Mouse (Mus musculus) stomach, embryonic 15.5 days (tissue): ENCODE measurements around the gene Traf1. TPM values are rescaled to one million over a fixed set of nuclear protein-coding genes. Genes with fewer than 3 reads are reported as not detected.

Experiments
- ATAC-seq: fragments of 200-750 bp; cut with Nextera tagmentation; 2 replicates; pipeline ENCODE4 v1.8.0; 2017; ENCODE audit warnings: low read depth, moderate number of reproducible peaks, moderate TSS enrichment; ENCODE audit not compliant: insufficient read depth, low FRiP score
- H3K27ac ChIP-seq: fragments of 300-500 bp; sonication (generic); 2 replicates; pipeline ENCODE4 v1.5.1; 2015; ENCODE audit warnings: mild to moderate bottlenecking, inconsistent platforms
- H3K27me3 ChIP-seq: fragments of 300-500 bp; sonication (generic); replicated peaks from 2 replicates; pipeline ENCODE4 v1.6.1; 2015; ENCODE audit warnings: inconsistent platforms
- H3K36me3 ChIP-seq: fragments of 300-500 bp; sonication (generic); 2 replicates; pipeline ENCODE4 v1.6.1; 2015; ENCODE audit warnings: inconsistent platforms
- H3K4me1 ChIP-seq: fragments of 300-500 bp; sonication (generic); 2 replicates; pipeline ENCODE4 v1.6.1; 2015; ENCODE audit warnings: inconsistent platforms
- H3K4me2 ChIP-seq: fragments of 300-500 bp; sonication (generic); 2 replicates; pipeline ENCODE4 v1.6.1; 2015; ENCODE audit warnings: mild to moderate bottlenecking, inconsistent platforms
- H3K4me3 ChIP-seq: fragments of 300-500 bp; sonication (generic); replicated peaks from 2 replicates; pipeline ENCODE4 v1.5.1; 2015; ENCODE audit warnings: inconsistent platforms
- H3K9ac ChIP-seq: fragments of 300-500 bp; sonication (generic); 2 replicates; pipeline ENCODE4 v1.6.1; 2015; ENCODE audit warnings: inconsistent platforms
- H3K9me3 ChIP-seq: fragments of 300-500 bp; sonication (generic); 2 replicates; pipeline ENCODE4 v1.6.1; 2016; ENCODE audit warnings: inconsistent platforms
- WGBS: fragments of 180-500 bp; shearing (Covaris S2); methylation state at CpG from one replicate; pipeline ENCODE4 v1.1.7; 2015; 5-methylcytosine and 5-hydroxymethylcytosine counted together
- polyA plus RNA-seq: library from polyadenylated mRNA; unstranded; fragments of >200 nt; fragmentation: Nextera tagmentation; extraction: Ambion mirVana; gene quantifications from 2 replicates; pipeline ENCODE4 v1.2.1, GENCODE M21; 2015

Traf1 gene
- 3.2 and 4.3 TPM in 2 replicates for polyA plus RNA-seq

DNA sequence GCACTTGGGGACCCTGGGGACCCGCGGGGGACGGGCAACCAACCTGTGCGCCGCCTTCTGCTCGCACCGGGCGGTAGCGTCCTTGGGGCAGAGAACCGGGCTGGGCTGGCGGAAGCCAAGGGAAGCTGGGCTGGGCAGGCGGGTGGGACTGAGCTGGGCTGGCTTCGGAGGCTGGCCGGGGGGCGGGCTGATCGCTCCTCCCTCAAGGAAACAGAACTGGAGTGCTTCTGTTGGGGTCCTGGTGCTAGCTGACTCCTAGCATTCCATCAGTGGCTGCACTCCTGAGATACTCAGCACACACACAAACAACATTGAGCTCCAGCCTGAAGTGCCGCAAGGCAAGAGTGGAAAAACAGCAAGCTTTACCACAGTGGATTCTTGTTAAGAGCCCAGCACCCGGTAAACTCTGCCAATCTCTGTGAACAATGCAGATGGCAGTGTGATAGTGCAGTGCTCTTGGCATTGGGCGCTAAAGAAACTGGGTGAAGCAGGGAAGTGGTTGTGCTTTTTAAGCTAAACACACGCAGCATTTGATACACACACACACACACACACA lies at the start of gene Traf1:
TSS of gene Traf1 (minus strand) at position 292 of the 556 bp plus-strand sequence.
- WGBS = 8% methylated on average over 20 of the region's 20 CpGs
- Histone ChIP-seq H3K9me3 (no peaks in the 10 kb centered on the region), H3K27ac (no peak within 1 kb of the TSS), H3K36me3 (no peaks in the 10 kb centered on the region), H3K4me2 (peak within 1 kb of the TSS; percentile 71), H3K9ac (peak within 1 kb of the TSS; percentile 26; the same call in 1 of the 2 replicates), H3K4me1 (peaks cover 13% of the 10 kb centered on the region; the same call in 1 of the 2 replicates), H3K4me3 (peak within 1 kb of the TSS; percentile 30), H3K27me3 (no peaks in the 10 kb centered on the region)
- ATAC-seq = peak; percentile 65

DNA sequence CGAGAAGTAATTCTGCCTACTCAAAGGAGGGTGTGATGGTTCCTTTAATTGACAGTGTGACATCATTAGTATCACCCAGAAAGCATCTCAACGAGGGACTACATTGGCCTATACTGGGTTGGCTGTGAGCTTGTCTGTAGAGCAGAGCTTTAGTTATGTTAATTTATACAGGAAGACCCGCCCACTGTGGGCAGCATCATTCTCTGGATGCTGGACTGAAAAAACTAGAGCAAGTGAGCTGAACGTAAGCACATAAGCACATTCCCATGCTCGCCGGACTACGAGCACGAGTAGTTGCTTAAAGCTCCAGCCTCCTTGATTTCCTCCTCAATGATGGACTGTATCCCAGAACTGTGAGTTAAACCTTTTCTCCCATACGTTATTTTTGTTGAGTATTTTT lies 37.4 kb upstream of the Traf1 start:
- 79% methylated on average over 9 of the region's 9 CpGs for WGBS
- H3K4me3 ChIP-seq = no peak overlapping the region
- no peak overlapping the region for H3K27ac ChIP-seq
- no peaks in the 10 kb centered on the region for H3K36me3 ChIP-seq
- H3K4me2 ChIP-seq = no peak overlapping the region
- no peaks in the 10 kb centered on the region for H3K4me1 ChIP-seq
- ATAC-seq = no peak
- no peak overlapping the region for H3K9ac ChIP-seq
- H3K9me3 ChIP-seq = no peaks in the 10 kb centered on the region
- H3K27me3 ChIP-seq = no peaks in the 10 kb centered on the region

DNA sequence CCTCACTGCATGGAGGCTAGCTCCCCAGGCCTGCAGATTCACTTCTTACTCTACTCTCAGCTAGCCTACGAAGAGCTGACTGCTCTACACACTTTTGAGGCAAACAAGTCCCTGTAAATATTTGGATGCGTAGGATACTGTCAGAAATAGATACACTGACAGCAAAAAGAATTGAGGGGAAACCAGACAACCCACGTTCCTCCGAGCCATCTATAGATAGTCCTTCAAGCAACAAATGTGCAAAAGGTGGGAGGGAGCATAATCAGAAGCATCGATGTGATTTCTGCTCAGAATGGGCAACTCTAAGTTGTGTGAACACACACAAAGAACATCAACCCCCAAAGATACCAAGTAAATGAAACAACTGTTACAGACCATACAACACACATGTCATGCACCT lies 34.9 kb upstream of the Traf1 start:
- no peak for ATAC-seq
- H3K27me3 ChIP-seq = no peaks in the 10 kb centered on the region
- no peak overlapping the region for H3K4me3 ChIP-seq
- no peak overlapping the region for H3K27ac ChIP-seq
- 76% methylated on average over 5 of the region's 5 CpGs for WGBS
- no peaks in the 10 kb centered on the region for H3K9me3 ChIP-seq
- no peak overlapping the region for H3K9ac ChIP-seq
- no peaks in the 10 kb centered on the region for H3K4me1 ChIP-seq
- no peak overlapping the region for H3K4me2 ChIP-seq
- no peaks in the 10 kb centered on the region for H3K36me3 ChIP-seq

DNA sequence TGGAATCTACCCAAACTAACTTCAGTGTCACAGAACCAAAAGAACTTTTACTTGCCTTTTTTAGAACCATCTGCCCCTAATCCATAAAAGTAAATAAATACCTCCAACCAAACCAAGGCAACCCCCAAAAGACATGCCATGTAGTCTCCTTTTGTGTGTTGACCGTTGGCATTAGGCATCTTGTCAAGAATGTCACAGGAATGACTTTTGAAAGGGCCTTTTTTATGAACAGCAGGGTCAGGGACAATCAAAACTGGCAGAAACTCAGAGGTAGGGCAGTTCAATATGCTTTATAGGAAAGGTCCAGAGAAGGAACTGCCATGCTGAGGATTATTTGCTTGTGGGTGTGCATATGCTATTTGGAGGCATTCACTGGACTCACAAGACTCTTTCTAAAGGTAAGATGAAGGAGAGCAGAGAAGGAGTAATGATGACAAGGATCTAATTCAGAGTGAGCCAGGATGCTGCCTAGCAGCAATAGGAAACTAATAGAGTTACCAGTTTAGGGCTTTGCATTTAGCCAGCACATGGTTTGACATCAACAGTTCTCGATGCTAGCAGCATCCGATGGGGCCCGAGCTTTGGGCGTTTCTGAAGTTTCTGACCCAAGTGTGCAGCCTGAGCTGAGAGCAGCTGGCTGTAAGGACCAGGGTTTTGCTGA lies 32.3 kb upstream of the Traf1 start:
- Histone ChIP-seq H3K9ac (no peak overlapping the region), H3K27me3 (no peaks in the 10 kb centered on the region), H3K9me3 (no peaks in the 10 kb centered on the region), H3K4me2 (no peak overlapping the region), H3K4me1 (no peaks in the 10 kb centered on the region), H3K36me3 (no peaks in the 10 kb centered on the region), H3K27ac (no peak overlapping the region), H3K4me3 (no peak overlapping the region)
- ATAC-seq = no peak
- 79% methylated on average over 5 of the region's 5 CpGs for WGBS

DNA sequence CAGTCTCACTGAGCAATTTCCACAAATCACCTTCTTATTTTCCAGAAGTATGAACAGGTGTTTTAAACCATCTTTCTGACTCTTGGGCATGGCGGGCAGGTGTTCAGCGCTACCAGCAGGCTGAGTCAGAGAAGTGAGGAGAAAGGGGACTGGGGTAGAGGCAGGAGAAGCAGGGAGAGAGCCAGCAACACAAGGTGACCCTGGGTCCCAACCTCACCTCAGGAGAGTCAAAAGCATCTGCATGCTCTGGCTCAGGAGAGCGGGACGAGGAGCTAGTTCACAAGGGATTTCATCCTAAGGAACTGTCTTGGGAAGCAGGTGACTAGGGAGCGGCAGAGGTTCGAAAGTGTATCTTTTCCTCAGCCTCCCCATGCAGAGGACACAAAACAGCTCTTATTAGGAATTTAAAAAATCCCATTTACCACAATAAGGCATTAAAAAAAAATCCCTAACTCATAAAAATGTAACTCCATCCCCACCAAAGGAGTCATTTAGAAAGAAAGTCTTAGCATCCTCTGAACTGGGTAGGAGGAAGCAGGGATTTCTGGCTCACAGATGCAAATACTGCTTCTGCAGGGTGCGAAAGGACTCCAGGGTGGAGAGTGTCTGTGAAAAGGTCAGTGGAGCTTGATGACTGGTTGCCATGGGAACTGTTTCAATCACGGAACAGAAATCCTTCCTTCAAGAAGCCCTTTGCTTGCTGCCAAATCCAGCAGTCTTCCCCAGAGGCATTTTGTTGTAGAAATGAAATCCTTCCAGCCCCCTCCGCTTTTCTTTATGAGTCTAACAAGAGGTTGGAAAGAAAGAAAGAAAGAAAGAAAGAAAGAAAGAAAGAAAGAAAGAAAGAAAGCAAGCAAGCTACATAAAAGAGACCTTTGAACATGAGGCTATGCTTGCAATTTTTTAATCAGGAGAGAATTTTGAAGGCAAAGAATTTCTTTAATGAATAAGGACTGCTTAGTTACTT lies 31.4 kb upstream of the Traf1 start:
- H3K9ac ChIP-seq = no peak overlapping the region
- no peak for ATAC-seq
- no peaks in the 10 kb centered on the region for H3K36me3 ChIP-seq
- H3K9me3 ChIP-seq = no peaks in the 10 kb centered on the region
- H3K4me1 ChIP-seq = no peaks in the 10 kb centered on the region
- no peak overlapping the region for H3K4me3 ChIP-seq
- no peak overlapping the region for H3K27ac ChIP-seq
- H3K27me3 ChIP-seq = no peaks in the 10 kb centered on the region
- 26% methylated on average over 9 of the region's 9 CpGs for WGBS
- H3K4me2 ChIP-seq = no peak overlapping the region

DNA sequence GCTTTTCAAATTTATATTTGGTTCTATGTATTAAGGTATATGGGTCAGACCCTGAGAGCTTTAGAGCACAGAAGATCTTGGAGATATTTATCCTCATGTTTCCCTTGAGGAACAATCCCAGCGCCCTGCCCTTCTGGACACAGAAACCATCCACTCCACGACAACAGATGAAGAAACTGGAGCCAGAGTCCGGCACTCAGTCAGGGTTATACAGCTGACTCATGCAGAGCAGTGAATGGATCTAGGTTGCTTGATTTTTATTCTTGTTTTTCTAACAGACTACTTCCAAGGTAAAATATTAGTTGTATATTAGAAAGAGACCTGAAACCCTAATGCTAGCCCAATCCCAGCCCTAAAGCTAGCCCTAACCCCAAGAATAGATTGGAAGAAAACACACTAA lies 30.4 kb upstream of the Traf1 start:
- WGBS = 68% methylated on average over 3 of the region's 3 CpGs

DNA sequence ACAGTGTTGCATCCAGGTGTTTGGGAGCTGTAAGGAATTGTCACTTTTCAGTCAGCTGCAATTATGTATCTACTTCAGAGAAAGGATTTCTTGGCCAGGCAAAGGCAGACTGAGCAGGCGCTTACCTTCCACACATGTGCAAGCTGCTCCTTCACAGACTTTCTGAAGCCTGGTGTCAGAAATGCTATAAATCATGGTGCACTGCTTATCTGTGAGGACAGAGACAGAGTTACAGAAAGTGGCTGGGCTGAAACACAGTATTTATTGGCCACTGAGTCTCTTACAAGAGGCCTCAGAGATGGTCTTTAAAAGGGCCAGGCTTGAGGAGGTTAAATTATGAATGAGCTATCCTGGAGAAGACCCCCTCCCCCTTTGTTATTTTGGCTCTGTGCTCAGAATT lies 28.2 kb upstream of the Traf1 start:
- no peaks in the 10 kb centered on the region for H3K27me3 ChIP-seq

More for the DNA sequence above, 30.4 kb upstream of the Traf1 start:
- Histone ChIP-seq H3K4me3 (no peak overlapping the region), H3K9ac (no peak overlapping the region), H3K4me2 (no peak overlapping the region), H3K36me3 (no peaks in the 10 kb centered on the region), H3K27ac (no peak overlapping the region), H3K4me1 (no peaks in the 10 kb centered on the region), H3K9me3 (no peaks in the 10 kb centered on the region), H3K27me3 (no peaks in the 10 kb centered on the region)
- no peak for ATAC-seq

DNA sequence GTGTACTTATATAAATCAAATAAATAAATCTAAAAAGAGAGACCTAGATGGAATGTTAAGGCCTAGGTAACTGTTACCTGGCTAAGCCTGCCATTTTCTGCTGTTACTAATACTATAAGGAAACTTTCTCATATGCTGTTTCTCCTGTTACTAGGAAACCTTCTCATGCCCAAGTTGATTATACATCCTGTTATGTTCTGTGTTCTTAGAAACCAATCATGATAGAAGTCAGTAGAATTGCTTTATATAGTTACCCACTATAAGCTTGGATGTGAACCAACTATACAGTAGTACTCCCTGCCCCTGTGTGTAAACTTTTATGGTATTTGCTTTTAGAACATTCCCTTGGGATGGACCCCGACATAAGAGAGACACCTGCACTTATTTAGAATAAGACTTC lies 26.0 kb upstream of the Traf1 start:
- no peak overlapping the region for H3K4me3 ChIP-seq
- no peaks in the 10 kb centered on the region for H3K36me3 ChIP-seq
- no peak overlapping the region for H3K4me2 ChIP-seq
- H3K27ac ChIP-seq = no peak overlapping the region
- 52% methylated on average over 1 of the region's 1 CpGs for WGBS
- no peak for ATAC-seq
- H3K9me3 ChIP-seq = no peaks in the 10 kb centered on the region
- H3K4me1 ChIP-seq = peaks cover 4% of the 10 kb centered on the region; the same call in 1 of the 2 replicates
- no peaks in the 10 kb centered on the region for H3K27me3 ChIP-seq
- no peak overlapping the region for H3K9ac ChIP-seq

More for the DNA sequence above, 28.2 kb upstream of the Traf1 start:
- 53% methylated on average over 1 of the region's 1 CpGs for WGBS
- Histone ChIP-seq H3K4me1 (no peaks in the 10 kb centered on the region), H3K27ac (no peak overlapping the region), H3K4me2 (no peak overlapping the region), H3K36me3 (no peaks in the 10 kb centered on the region), H3K4me3 (no peak overlapping the region), H3K9ac (no peak overlapping the region), H3K9me3 (no peaks in the 10 kb centered on the region)
- no peak for ATAC-seq

DNA sequence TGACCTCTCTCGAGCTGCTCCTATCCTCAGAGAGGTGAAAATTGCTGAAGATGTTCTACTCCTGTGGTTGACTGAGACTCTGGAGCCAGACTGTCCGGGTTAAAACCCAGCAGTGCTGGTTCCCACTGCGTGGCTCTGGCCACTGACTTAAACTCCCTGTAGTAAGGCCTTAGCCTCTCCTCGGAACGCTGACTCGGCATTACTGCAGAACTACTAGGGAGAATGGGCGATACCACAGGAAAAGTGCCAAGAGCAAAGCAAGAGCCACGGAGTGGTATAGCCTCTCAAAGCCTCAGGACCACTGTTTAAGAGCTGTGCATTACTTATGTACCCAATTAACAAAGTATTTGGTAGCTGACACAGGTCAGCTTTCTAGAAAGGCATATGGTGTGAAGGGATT lies 23.3 kb upstream of the Traf1 start:
- WGBS = 81% methylated on average over 8 of the region's 8 CpGs
- Histone ChIP-seq H3K27ac (no peak overlapping the region), H3K4me2 (no peak overlapping the region), H3K9me3 (no peaks in the 10 kb centered on the region), H3K27me3 (no peaks in the 10 kb centered on the region), H3K9ac (no peak overlapping the region), H3K36me3 (no peaks in the 10 kb centered on the region), H3K4me1 (peaks cover 4% of the 10 kb centered on the region; the same call in 1 of the 2 replicates), H3K4me3 (no peak overlapping the region)
- ATAC-seq = no peak

DNA sequence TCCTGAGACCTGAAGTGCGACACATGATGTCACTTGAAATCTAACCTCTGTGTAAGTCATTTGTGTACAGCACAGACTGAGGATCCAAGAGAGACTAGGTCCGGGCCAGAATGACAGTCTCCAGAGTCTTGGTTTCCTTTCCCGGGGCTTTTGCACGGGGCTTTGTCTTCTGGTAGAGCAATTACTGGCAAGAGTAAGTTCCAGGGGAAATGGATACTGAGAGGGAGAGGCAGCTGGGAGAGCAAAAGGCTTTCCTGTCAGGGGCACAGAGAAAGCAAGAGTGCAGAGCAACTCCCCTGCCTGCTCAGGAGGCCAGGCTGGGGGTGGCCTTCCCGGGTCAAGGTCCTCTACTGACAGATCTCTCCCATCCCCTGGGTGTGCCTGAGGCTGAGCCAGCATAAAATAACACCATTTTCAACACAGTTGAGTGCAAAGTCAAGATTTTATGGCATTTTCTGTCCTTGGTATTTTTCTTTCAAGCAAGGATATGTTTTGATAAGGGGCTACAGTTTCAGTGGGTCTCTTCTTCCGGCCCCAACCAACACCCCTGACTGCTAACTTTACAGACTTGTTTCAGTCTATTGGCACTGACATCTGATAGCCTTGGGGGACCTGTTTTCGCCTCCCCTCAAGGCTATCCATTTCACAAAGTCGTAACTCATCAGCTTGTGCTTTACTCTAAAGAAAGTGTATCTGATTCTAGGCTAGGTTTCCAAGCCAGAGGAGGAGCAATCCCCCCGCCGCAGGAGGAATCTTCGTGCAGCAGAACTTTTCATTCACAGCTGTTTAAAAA lies 21.5 kb upstream of the Traf1 start:
- no peaks in the 10 kb centered on the region for H3K9me3 ChIP-seq
- no peak overlapping the region for H3K4me2 ChIP-seq
- no peak overlapping the region for H3K4me3 ChIP-seq
- no peaks in the 10 kb centered on the region for H3K27me3 ChIP-seq
- H3K4me1 ChIP-seq = peaks cover 4% of the 10 kb centered on the region; the same call in 1 of the 2 replicates
- H3K9ac ChIP-seq = no peak overlapping the region
- no peaks in the 10 kb centered on the region for H3K36me3 ChIP-seq
- ATAC-seq = no peak; the same call in 1 of the 2 replicates
- H3K27ac ChIP-seq = 0 out of 2 replicates have a peak overlapping the region, but pooled peaks have one; percentile 28
- 46% methylated on average over 11 of the region's 11 CpGs for WGBS

DNA sequence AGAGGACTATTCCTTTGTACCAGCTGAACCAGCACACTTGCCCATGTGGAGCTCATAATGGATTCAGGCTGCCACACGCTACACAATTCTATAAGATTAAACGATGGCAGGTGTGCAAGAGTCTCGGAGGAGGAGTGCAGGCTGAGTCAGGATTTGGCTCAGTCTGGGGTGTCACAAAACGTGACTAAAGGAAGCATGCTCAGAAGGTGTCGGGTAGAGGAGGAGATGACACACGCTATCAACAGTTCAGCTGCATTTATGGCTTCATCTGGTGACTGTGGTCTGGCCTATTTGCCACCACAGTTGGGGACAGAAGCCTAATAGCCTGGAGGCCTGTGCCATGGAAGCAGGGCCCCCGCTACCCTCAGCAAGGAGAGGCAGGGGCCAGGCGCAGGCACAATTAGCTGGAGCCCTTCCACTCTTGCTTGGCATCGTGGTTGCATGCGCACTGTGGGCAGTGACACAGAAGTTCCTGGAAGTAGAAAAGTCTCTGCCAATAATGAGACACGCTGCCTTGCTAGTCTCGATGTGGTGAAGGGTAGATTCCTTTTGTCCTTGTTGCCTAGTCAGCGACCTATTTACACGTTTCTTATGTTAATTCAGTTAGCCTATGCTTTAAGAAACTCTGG lies 20.6 kb upstream of the Traf1 start:
- Histone ChIP-seq H3K9me3 (no peaks in the 10 kb centered on the region), H3K9ac (no peak overlapping the region), H3K27ac (peak overlapping the region; percentile 28), H3K4me3 (no peak overlapping the region), H3K4me1 (peaks cover 4% of the 10 kb centered on the region; the same call in 1 of the 2 replicates), H3K36me3 (no peaks in the 10 kb centered on the region), H3K27me3 (no peaks in the 10 kb centered on the region), H3K4me2 (no peak overlapping the region)
- no peak for ATAC-seq
- WGBS = 70% methylated on average over 14 of the region's 14 CpGs
